Mouse (Mus musculus) embryonic facial prominence, embryonic 15.5 days (tissue): ENCODE measurements at regions not wholly inside any gene's neighbourhood (a gene's known extent, or its start where the extent isn't known, plus 50 kb on each side); places are given as distances from the start of the nearest gene placed in this dataset.

ENCODE experiments used
- ATAC-seq: fragments of 200-750 bp; cut with Nextera tagmentation; 2 replicates; pipeline ENCODE4 v1.8.0; 2017; ENCODE audit warnings: low read depth, moderate TSS enrichment; ENCODE audit not compliant: insufficient number of reproducible peaks, low FRiP score, low TSS enrichment
- H3K27ac ChIP-seq: fragments of 300-500 bp; sonication (generic); replicated peaks from 2 replicates; pipeline ENCODE4 v1.5.1; 2015; ENCODE audit warnings: mild to moderate bottlenecking, inconsistent platforms
- H3K27me3 ChIP-seq: fragments of 300-500 bp; sonication (generic); 2 replicates; pipeline ENCODE4 v1.6.1; 2015; ENCODE audit warnings: inconsistent platforms
- H3K36me3 ChIP-seq: fragments of 300-500 bp; sonication (generic); 2 replicates; pipeline ENCODE4 v1.6.1; 2015; ENCODE audit warnings: mild to moderate bottlenecking, inconsistent platforms
- H3K4me1 ChIP-seq: fragments of 300-500 bp; sonication (generic); 2 replicates; pipeline ENCODE4 v1.6.1; 2015; ENCODE audit warnings: inconsistent platforms
- H3K4me2 ChIP-seq: fragments of 300-500 bp; sonication (generic); replicated peaks from 2 replicates; pipeline ENCODE4 v1.6.1; 2015; ENCODE audit warnings: mild to moderate bottlenecking, inconsistent platforms
- H3K4me3 ChIP-seq: fragments of 300-500 bp; sonication (generic); replicated peaks from 2 replicates; pipeline ENCODE4 v1.5.1; 2015; ENCODE audit warnings: mild to moderate bottlenecking, inconsistent platforms
- H3K9ac ChIP-seq: fragments of 300-500 bp; sonication (generic); 2 replicates; pipeline ENCODE4 v1.6.1; 2015; ENCODE audit warnings: inconsistent platforms
- H3K9me3 ChIP-seq: fragments of 300-500 bp; sonication (generic); replicated peaks from 2 replicates; pipeline ENCODE4 v1.6.1; 2016; ENCODE audit warnings: inconsistent platforms
- WGBS: fragments of 180-500 bp; shearing (Covaris S2); methylation state at CpG from one replicate; pipeline ENCODE4 v1.1.7; 2015; 5-methylcytosine and 5-hydroxymethylcytosine counted together

DNA sequence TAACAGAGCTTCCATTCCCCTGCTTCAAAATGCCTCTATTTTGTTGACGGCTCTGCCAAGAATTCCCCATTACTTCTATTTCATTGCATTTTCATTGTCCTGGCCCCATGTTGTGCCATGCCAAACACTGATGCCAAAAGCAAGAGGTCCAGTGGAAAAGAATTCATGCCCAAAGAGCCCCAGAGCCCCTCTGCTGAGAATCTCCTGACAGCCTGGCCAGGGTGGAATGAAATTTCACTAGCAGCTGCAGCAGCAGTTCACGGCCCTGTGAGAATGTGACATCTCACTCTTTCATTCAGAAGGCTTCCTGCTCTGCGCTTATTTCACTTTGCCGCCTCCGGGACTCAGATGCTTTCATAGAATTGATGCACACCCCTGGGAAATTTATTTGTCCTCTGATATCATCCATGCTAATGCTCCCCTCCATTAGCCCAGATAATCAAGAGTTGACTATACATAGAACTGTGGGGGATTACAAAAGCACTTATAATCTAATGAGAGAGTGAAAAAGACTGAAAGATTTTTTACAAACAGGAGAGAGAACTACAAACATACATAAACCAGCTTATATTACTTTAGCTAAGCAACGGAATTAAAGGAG, 911.7 kb upstream of the Map3k7 start:
- H3K9ac ChIP-seq, result no peak overlapping the region
- no peak overlapping the region for H3K4me2 ChIP-seq
- WGBS, result 77% methylated on average over 6 of the region's 6 CpGs
- H3K27me3 ChIP-seq, result no peaks in the 10 kb centered on the region
- no peaks in the 10 kb centered on the region for H3K9me3 ChIP-seq
- no peak overlapping the region for H3K4me3 ChIP-seq
- no peak overlapping the region for H3K27ac ChIP-seq
- ATAC-seq, result no peak
- no peaks in the 10 kb centered on the region for H3K4me1 ChIP-seq
- H3K36me3 ChIP-seq, result no peaks in the 10 kb centered on the region

DNA sequence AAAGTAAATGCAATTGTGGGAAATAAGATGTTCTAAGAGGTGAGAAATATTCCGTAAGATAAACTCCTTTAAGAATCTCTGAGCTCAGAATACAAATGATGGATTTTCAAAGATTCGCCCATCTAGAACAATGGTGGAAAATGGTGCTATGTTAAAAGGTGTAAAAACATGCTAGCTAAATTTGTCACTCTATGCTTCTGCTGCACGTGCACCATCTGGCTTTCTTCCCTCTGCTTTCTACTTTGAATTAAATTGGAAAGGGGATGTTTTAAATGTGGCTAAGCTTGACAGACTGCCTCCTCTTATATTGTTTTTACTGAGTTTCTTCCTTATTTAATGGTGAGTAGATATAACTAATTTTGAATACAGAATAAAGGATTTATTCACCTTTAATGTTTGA, 887.7 kb upstream of the Map3k7 start:
- no peak overlapping the region for H3K4me3 ChIP-seq
- no peak overlapping the region for H3K4me2 ChIP-seq
- H3K9ac ChIP-seq, result no peak overlapping the region
- H3K27ac ChIP-seq, result no peak overlapping the region
- H3K27me3 ChIP-seq, result no peaks in the 10 kb centered on the region
- no peaks in the 10 kb centered on the region for H3K4me1 ChIP-seq
- WGBS, result 75% methylated on average over 3 of the region's 3 CpGs
- ATAC-seq, result no peak
- H3K36me3 ChIP-seq, result no peaks in the 10 kb centered on the region
- H3K9me3 ChIP-seq, result no peaks in the 10 kb centered on the region

DNA sequence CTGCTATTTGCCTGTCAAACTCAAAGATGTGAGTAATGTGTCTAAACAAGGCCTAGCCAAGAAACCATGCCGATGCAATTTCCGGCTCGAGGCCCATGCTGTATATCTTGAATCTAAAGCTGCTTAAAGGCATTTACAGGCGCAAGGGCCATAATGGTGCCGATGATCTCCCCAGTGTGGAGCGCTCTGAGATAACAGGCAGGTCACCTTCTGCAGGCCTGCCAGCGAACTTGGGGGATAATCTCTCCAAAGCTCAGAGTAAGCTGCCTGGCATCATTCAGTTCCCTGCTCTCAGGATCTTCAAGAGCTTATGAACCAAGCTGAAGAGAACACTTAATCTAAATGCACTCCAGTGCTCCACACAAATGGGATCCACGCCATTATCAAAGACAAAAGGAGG, 842.3 kb upstream of the Map3k7 start:
- Histone ChIP-seq H3K36me3 (no peaks in the 10 kb centered on the region), H3K4me2 (no peak overlapping the region), H3K4me3 (no peak overlapping the region), H3K9ac (no peak overlapping the region), H3K27ac (no peak overlapping the region), H3K4me1 (no peaks in the 10 kb centered on the region), H3K9me3 (no peaks in the 10 kb centered on the region), H3K27me3 (no peaks in the 10 kb centered on the region)
- 73% methylated on average over 8 of the region's 8 CpGs for WGBS
- no peak for ATAC-seq

DNA sequence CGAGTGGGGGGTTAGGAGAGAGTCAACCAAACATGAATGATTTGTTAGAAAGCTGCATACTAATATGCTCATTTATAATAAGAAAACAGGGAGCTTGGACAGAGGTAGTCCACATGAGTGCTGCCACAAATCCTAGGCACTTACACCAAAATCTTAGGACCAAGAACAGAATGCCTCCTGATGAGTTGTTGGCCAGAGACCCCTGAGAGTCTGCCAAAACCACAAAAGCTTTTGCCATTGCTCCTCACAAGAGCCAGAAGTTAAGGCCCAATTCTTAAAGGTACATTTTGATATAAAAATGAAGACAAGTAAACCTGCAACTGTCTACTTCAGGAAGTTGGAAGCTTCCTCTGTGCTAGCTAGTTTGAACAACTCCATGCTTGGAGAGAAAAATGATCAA, 820.7 kb upstream of the Map3k7 start:
- Histone ChIP-seq H3K9me3 (no peaks in the 10 kb centered on the region), H3K4me2 (no peak overlapping the region), H3K9ac (no peak overlapping the region), H3K4me3 (no peak overlapping the region), H3K27ac (no peak overlapping the region), H3K36me3 (no peaks in the 10 kb centered on the region), H3K4me1 (no peaks in the 10 kb centered on the region), H3K27me3 (no peaks in the 10 kb centered on the region)
- WGBS, result 71% methylated on average over 1 of the region's 1 CpGs
- ATAC-seq, result no peak

GRCm38 (mm10) chr4:31167431-31167830, 796.5 kb upstream of the Map3k7 start:
- Histone ChIP-seq H3K27me3 (no peaks in the 10 kb centered on the region), H3K4me2 (no peak overlapping the region), H3K36me3 (no peaks in the 10 kb centered on the region), H3K9me3 (no peaks in the 10 kb centered on the region), H3K9ac (no peak overlapping the region), H3K4me3 (no peak overlapping the region), H3K4me1 (no peaks in the 10 kb centered on the region), H3K27ac (no peak overlapping the region)
- 63% methylated on average over 4 of the region's 4 CpGs for WGBS
- ATAC-seq, result no peak

DNA sequence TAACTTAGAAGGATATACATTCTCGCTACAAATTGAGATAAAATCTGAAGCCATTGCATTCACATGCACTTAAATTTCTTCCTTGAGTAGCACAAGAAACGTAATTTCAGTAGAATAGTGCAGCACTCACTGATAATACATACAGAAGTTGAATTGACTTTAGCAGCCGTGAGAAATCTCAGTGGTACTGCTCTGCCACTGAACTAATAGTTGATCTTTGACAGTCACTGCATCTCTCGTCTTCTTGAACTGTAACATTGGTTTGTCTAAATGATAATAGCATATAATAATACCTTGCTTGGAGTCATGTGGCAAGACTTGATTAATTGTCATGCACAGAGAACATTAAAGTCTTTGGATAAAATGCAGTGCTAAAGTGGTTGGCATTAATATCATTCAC, 795.5 kb upstream of the Map3k7 start:
- Histone ChIP-seq H3K27ac (no peak overlapping the region), H3K4me1 (no peaks in the 10 kb centered on the region), H3K27me3 (no peaks in the 10 kb centered on the region), H3K4me3 (no peak overlapping the region), H3K36me3 (no peaks in the 10 kb centered on the region), H3K4me2 (no peak overlapping the region), H3K9me3 (no peaks in the 10 kb centered on the region), H3K9ac (no peak overlapping the region)
- WGBS, result 70% methylated on average over 4 of the region's 4 CpGs
- ATAC-seq, result no peak

- 82% methylated on average over 3 of the region's 3 CpGs for WGBS
Observed at GRCm38 (mm10) chr4:31171190-31171589, 792.7 kb upstream of the Map3k7 start.

DNA sequence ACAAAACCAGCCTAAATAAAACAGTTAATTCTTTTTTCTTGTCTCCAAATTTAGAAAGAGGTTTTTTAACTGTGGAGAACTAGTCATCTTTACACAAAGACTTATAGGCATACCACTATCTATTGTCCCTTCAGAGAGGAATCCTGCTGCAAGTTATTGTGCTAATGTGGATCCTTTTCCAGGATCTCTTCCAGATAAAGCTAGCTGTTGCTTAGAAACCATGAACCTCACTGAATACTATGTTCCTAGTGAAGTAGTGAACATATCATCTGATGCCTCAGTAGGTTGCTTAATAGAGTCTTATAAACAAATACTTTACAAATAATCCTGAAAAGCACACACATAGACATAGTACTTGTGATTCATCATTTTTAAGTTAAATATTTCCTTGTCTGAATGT, 766.0 kb upstream of the Map3k7 start:
- H3K27me3 ChIP-seq, result no peaks in the 10 kb centered on the region
- no peak overlapping the region for H3K4me3 ChIP-seq
- H3K9me3 ChIP-seq, result no peaks in the 10 kb centered on the region
- H3K9ac ChIP-seq, result no peak overlapping the region
- ATAC-seq, result no peak
- H3K4me1 ChIP-seq, result no peaks in the 10 kb centered on the region
- H3K27ac ChIP-seq, result no peak overlapping the region
- H3K4me2 ChIP-seq, result no peak overlapping the region
- H3K36me3 ChIP-seq, result no peaks in the 10 kb centered on the region

More at GRCm38 (mm10) chr4:31171190-31171589, 792.7 kb upstream of the Map3k7 start:
- Histone ChIP-seq H3K27me3 (no peaks in the 10 kb centered on the region), H3K4me1 (no peaks in the 10 kb centered on the region), H3K36me3 (no peaks in the 10 kb centered on the region), H3K9ac (no peak overlapping the region), H3K4me2 (no peak overlapping the region), H3K9me3 (no peaks in the 10 kb centered on the region), H3K27ac (no peak overlapping the region), H3K4me3 (no peak overlapping the region)
- ATAC-seq, result no peak

DNA sequence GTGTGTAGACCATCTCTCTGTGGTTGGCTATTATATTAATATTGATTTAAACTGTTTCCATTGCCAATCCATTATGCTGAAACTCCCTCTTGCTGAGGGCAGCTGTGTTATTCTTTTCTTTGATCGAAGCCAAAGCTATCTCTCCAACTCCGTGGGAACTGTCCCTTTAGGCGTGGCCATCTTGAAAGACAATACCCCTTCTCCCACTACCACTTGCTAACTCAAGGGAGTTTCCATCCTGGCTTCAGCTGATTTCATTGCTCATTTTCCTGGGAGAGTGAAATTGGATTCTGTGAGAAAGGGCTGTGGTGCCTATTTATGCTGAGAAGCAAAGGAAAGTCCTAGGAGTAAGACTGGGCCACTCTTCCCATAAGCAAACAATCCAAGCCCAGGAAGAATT, 760.6 kb upstream of the Map3k7 start:
- H3K4me2 ChIP-seq, result no peak overlapping the region
- H3K27ac ChIP-seq, result no peak overlapping the region
- no peaks in the 10 kb centered on the region for H3K4me1 ChIP-seq
- no peaks in the 10 kb centered on the region for H3K36me3 ChIP-seq
- no peaks in the 10 kb centered on the region for H3K9me3 ChIP-seq
- WGBS, result 67% methylated on average over 3 of the region's 3 CpGs
- ATAC-seq, result no peak
- no peak overlapping the region for H3K4me3 ChIP-seq
- no peak overlapping the region for H3K9ac ChIP-seq
- H3K27me3 ChIP-seq, result no peaks in the 10 kb centered on the region

DNA sequence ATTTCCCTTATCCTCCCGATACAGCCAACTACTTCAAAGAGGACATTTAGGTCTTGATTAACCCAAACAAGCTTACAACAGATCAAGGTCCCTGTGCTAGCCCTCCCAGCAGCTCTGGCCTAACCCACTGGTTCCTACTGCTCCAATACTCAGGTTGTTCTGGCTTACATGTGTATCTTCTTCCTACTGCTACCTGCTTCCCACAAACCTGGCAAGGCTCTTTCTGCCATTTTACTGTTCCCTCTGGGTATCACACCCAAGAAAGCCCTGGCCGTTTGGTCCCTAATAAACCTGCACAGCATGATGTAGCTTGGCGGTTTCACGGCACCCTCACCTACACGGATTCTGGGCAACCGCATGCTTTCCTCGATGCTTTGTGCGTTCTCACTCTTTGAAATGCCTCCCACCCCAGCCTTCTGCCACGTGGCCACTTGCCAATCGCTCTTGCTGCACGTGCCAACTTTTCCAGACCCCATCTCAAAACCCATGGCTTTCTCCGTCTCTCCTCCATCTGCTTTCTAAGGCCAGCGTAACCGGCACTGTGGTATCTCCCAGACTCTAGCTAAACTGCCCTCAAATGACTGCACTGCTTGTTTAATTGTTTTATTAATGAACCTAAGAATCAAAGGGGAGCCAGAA, 758.4 kb upstream of the Map3k7 start:
- no peak for ATAC-seq
- Histone ChIP-seq H3K27ac (no peak overlapping the region), H3K4me1 (no peaks in the 10 kb centered on the region), H3K27me3 (no peaks in the 10 kb centered on the region), H3K9me3 (no peaks in the 10 kb centered on the region), H3K4me3 (no peak overlapping the region), H3K36me3 (no peaks in the 10 kb centered on the region), H3K9ac (no peak overlapping the region), H3K4me2 (no peak overlapping the region)
- 76% methylated on average over 14 of the region's 14 CpGs for WGBS

GRCm38 (mm10) chr4:31225741-31226140, 738.2 kb upstream of the Map3k7 start:
- Histone ChIP-seq H3K27ac (no peak overlapping the region), H3K9ac (no peak overlapping the region), H3K9me3 (no peaks in the 10 kb centered on the region), H3K4me3 (no peak overlapping the region), H3K4me1 (no peaks in the 10 kb centered on the region), H3K27me3 (no peaks in the 10 kb centered on the region), H3K4me2 (no peak overlapping the region), H3K36me3 (no peaks in the 10 kb centered on the region)
- no peak for ATAC-seq
- WGBS, result 63% methylated on average over 2 of the region's 2 CpGs

- Histone ChIP-seq H3K4me1 (no peaks in the 10 kb centered on the region), H3K27me3 (no peaks in the 10 kb centered on the region), H3K9me3 (no peaks in the 10 kb centered on the region), H3K4me2 (no peak overlapping the region), H3K4me3 (no peak overlapping the region), H3K9ac (no peak overlapping the region), H3K36me3 (no peaks in the 10 kb centered on the region), H3K27ac (no peak overlapping the region)
- WGBS, result 72% methylated on average over 3 of the region's 3 CpGs
- ATAC-seq, result no peak
Observed at GRCm38 (mm10) chr4:31268825-31269495, 694.9 kb upstream of the Map3k7 start.
